Mouse (Mus musculus) midbrain, embryonic 13.5 days (tissue): ENCODE measurements around the gene Pard3b. TPM values are rescaled to one million over a fixed set of nuclear protein-coding genes. Genes with fewer than 3 reads are reported as not detected.

Experiments
- ATAC-seq: fragments of 200-750 bp; cut with Nextera tagmentation; 2 replicates; pipeline ENCODE4 v1.8.0; 2017; ENCODE audit warnings: mild to moderate bottlenecking, moderate TSS enrichment, moderate library complexity
- H3K27ac ChIP-seq: fragments of 300-500 bp; sonication (generic); 2 replicates; pipeline ENCODE4 v1.5.1; 2015; ENCODE audit warnings: inconsistent platforms, mild to moderate bottlenecking, moderate library complexity
- H3K27me3 ChIP-seq: fragments of 300-500 bp; sonication (generic); 2 replicates; pipeline ENCODE4 v1.6.1; 2015; ENCODE audit warnings: mild to moderate bottlenecking, inconsistent platforms
- H3K36me3 ChIP-seq: fragments of 300-500 bp; sonication (generic); 2 replicates; pipeline ENCODE4 v1.6.1; 2015; ENCODE audit warnings: mild to moderate bottlenecking, inconsistent platforms
- H3K4me1 ChIP-seq: fragments of 300-500 bp; sonication (generic); replicated peaks from 2 replicates; pipeline ENCODE4 v1.6.1; 2015; ENCODE audit warnings: inconsistent platforms
- H3K4me2 ChIP-seq: fragments of 300-500 bp; sonication (generic); replicated peaks from 2 replicates; pipeline ENCODE4 v1.6.1; 2015; ENCODE audit warnings: moderate library complexity, mild to moderate bottlenecking, inconsistent platforms
- H3K4me3 ChIP-seq: fragments of 300-500 bp; sonication (generic); replicated peaks from 2 replicates; pipeline ENCODE4 v1.5.1; 2015; ENCODE audit warnings: mild to moderate bottlenecking, inconsistent platforms
- H3K9ac ChIP-seq: fragments of 300-500 bp; sonication (generic); replicated peaks from 2 replicates; pipeline ENCODE4 v1.6.1; 2015; ENCODE audit warnings: mild to moderate bottlenecking, inconsistent platforms
- H3K9me3 ChIP-seq: fragments of 300-500 bp; sonication (generic); 2 replicates; pipeline ENCODE4 v1.6.1; 2016; ENCODE audit warnings: mild to moderate bottlenecking, inconsistent platforms
- WGBS: fragments of 180-500 bp; shearing (Covaris S2); methylation state at CpG from one replicate; pipeline ENCODE4 v1.1.7; 2015; 5-methylcytosine and 5-hydroxymethylcytosine counted together
- polyA plus RNA-seq: library from polyadenylated mRNA; unstranded; fragments of >200 nt; fragmentation: Nextera tagmentation; extraction: Ambion mirVana; gene quantifications from 2 replicates; pipeline ENCODE4 v1.2.1, GENCODE M21; 2015

Gene Pard3b
- polyA plus RNA-seq, 1 experiment from 2014 or later: 9.4 TPM

GRCm38 (mm10) chr1:62687511-62687910, 1048.9 kb downstream of the Pard3b start:
- WGBS: 87% methylated on average over 8 of the region's 8 CpGs

GRCm38 (mm10) chr1:62691175-62691574, 1052.6 kb downstream of the Pard3b start:
- Histone ChIP-seq H3K9ac (no peak overlapping the region), H3K27me3 (no peaks in the 10 kb centered on the region), H3K36me3 (no peaks in the 10 kb centered on the region), H3K4me3 (no peak overlapping the region), H3K4me2 (no peak overlapping the region), H3K9me3 (no peaks in the 10 kb centered on the region), H3K27ac (no peak overlapping the region), H3K4me1 (peaks cover 6% of the 10 kb centered on the region)
- no peak for ATAC-seq
- WGBS: 87% methylated on average over 6 of the region's 6 CpGs

More at GRCm38 (mm10) chr1:62687511-62687910, 1048.9 kb downstream of the Pard3b start:
- no peaks in the 10 kb centered on the region for H3K9me3 ChIP-seq
- H3K4me2 ChIP-seq: no peak overlapping the region
- no peak for ATAC-seq
- no peaks in the 10 kb centered on the region for H3K36me3 ChIP-seq
- H3K27me3 ChIP-seq: no peaks in the 10 kb centered on the region
- H3K27ac ChIP-seq: no peak overlapping the region
- H3K9ac ChIP-seq: no peak overlapping the region
- no peak overlapping the region for H3K4me3 ChIP-seq
- peaks cover 9% of the 10 kb centered on the region for H3K4me1 ChIP-seq
